In the genomic region with DNA sequence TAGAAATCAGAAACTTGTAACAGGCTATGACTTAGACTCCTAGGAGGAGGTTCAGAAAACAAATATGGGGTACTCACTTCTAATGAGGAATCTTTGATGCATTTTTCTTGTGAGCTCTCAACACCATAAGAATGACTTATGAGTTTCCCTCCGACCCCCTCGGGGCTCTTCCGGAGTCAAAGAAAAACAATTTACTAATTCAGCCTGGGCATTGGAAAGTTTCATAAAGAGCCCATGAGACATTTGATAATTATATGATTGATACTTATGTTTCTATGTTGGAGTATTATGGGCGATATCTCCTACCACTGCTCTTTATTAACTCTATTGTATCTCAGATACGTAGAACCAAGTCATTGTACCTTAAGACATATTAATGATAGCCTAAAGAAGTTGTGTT, we compare ENCODE assay signal across 20 mouse cellular contexts. TPM values are rescaled to one million over a fixed set of nuclear protein-coding genes. Genes with fewer than 3 reads are reported as not detected.
DNase-seq lines count a peak whose midpoint lies in the region.
"Had no signal": no experiment of that assay in that cellular context is flagged by ENCODE, and none has a peak within 500 bp of the region (broad histone marks: within the 10 kb centered on the region; RNA-seq: fewer than 3 reads in every experiment).

Gene Olfr1055, minus strand, starts transcription at position 101 of the 400 bp plus-strand sequence.

- no peak within 1 kb of the TSS for H3K4me3 ChIP-seq in hindbrain, embryonic 10.5 days

- H3K27ac ChIP-seq in hindbrain, embryonic 10.5 days: no peak within 1 kb of the TSS

- H3K27me3 ChIP-seq in hindbrain, embryonic 10.5 days (ENCODE audit: insufficient read depth, poor library complexity, severe bottlenecking): no peaks in the 10 kb centered on the region
- H3K27me3 ChIP-seq: CH12.LX, Patski had no signal

- no peaks in the 10 kb centered on the region for H3K36me3 ChIP-seq in hindbrain, embryonic 10.5 days
- H3K36me3 ChIP-seq: G1E had no signal

- H3K4me1 ChIP-seq in hindbrain, embryonic 10.5 days (replicated peaks): no peaks in the 10 kb centered on the region

- WGBS in hindbrain, embryonic 10.5 days: 90% methylated on average over 5 of the region's 5 CpGs

- no peaks in the 10 kb centered on the region for H3K9me3 ChIP-seq in hindbrain, embryonic 10.5 days
- H3K9me3 ChIP-seq: G1E had no signal

- peak; percentile 1 for DNase-seq in mesoderm, embryonic 11.5 days (ENCODE audit: low read depth, low spot score)
- DNase-seq in hindbrain, embryonic 10.5 days (ENCODE audit: low spot score): no peak
- DNase-seq: adrenal gland, adult 2 months; adrenal gland, adult 8-10 months; adrenal gland, postnatal 10 days; adrenal gland, postnatal 14 days; adrenal gland, postnatal 25 days; adrenal gland, postnatal 36 days; B cell, adult 2 months; cerebellum, adult 11 months; cerebellum, adult 11-12 months; cerebellum, adult 18-20 months; cerebellum, adult 2 months had no signal

RNA-seq across cellular contexts. Expression of gene Olfr1055, which starts in this region (rescaled TPM):
- polyA plus RNA-seq in hindbrain, embryonic 10.5 days (2016; fragmentation: Nextera tagmentation; extraction: Ambion mirVana): not detected in 2 replicates
- polyA plus RNA-seq: activated CD4-positive, CD25-positive, alpha-beta regulatory T cell, adult 4 months; adrenal gland, adult 2 months; brain, embryonic 14.5 days; C2C12; CD4-positive, CD25-positive, alpha-beta regulatory T cell, adult 4 months; cerebellum, adult 2 months; G1E; Patski had no signal
